Mouse (Mus musculus) olfactory bulb, adult 2 months (tissue): ENCODE measurements around the gene Dnmt3a.

ENCODE experiments used
- CTCF ChIP-seq: fragments of 200-500 bp; IDR thresholded peaks from 2 replicates; pipeline ENCODE4 v1.5.1; 2012; ENCODE audit warnings: low read depth, mild to moderate bottlenecking, low read length, moderate library complexity; ENCODE audit not compliant: insufficient read depth
- POLR2A ChIP-seq: fragments of 200-500 bp; IDR thresholded peaks from 2 replicates; pipeline ENCODE4 v1.6.1; 2012; ENCODE audit warnings: mild to moderate bottlenecking, low read depth, low read length, moderate library complexity; ENCODE audit not compliant: insufficient read depth

DNA sequence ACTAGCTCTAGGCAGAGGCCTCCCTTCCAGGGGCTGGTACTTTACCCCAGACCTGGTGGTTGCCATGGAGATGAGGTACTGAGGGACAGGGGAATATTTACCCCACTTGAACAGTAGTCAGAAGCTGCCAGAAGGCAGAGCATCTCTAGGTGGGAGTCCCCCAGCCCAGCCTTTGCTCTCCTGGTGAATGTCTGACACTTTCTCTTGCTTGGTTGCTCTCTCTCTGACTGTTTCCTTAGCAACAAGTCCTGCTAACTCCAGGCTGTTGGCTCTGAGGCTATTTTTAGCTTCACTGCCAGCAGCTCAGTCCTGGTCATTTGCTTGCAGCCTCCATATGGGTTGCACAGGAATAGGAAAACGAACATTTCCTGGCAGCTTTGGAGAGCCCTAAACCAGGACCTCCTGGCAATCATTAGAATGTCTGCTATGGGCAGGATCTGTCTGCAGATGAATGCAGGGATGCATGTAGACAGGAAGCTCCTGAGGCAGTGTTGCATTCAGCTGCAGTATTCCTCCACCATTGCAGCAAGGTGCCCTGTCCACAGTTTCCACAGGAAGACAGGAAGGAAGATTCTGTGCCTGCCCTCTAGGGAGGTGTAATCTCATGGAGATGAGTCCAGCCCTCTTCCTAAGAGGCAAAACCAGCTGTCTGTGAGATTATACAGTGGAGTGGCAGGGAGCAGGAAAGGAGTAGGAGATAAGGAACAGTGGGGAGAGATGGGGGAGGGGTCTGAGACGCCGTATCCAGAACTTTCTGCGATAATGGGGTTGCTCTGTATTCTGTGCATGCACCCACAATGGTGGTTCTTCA is 81.9 kb downstream of the Dnmt3a start:
- no peak for TF ChIP-seq CTCF
- no peak for TF ChIP-seq POLR2A
